In the genomic region with DNA sequence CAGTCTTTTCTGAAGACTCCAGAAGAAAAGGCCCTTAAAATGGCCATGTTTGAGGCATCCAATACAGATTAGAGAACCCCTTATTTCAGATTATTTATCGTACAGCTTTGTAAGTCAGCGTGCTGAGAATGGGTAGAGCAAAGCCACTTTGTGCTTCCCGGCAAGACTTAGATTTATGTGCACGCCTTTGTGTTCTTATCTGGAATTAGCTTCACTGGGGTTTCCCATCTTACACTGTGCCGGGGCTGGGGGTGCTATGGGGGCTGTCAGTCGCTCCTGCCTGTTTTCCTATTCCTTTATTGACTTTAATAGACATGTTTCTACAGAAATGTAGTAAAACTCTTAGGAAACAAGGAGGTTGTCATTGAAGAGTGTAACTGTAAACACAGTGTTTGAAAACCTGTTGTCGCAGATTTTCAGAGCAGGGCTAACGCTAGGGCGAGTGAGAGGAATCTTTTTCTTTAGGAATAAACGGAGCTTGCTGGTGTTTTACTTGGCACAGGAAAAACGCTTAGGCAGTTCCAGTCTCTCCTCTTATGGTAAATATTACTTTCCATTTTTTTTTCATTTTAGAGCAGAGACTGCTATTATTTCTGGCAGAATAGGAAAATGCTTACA, we compare ENCODE assay signal across 9 mouse cellular contexts. TPM values are rescaled to one million over a fixed set of nuclear protein-coding genes. Genes with fewer than 3 reads are reported as not detected.
DNase-seq lines count a peak whose midpoint lies in the region; ATAC-seq and TF ChIP-seq lines count a peak whose summit lies in the region.
"Had no signal": no experiment of that assay in that cellular context is flagged by ENCODE, and none has a peak within 500 bp of the region (broad histone marks: within the 10 kb centered on the region; RNA-seq: fewer than 3 reads in every experiment).

No protein-coding gene starts in this region.

- H3K79me2 ChIP-seq in myocyte (ENCODE audit: control insufficient read depth, insufficient read depth) = peaks cover 59% of the 10 kb centered on the region

- H3K9me3 ChIP-seq in kidney, embryonic 16.5 days (ENCODE audit: low read length) = no peaks in the 10 kb centered on the region
- H3K9me3 ChIP-seq in embryonic facial prominence, embryonic 15.5 days (replicated peaks) = no peaks in the 10 kb centered on the region
- H3K9me3 ChIP-seq in hindbrain, embryonic 16.5 days (ENCODE audit: control insufficient read depth, low read length) = no peaks in the 10 kb centered on the region

- 0 out of 2 replicates have a peak, but pooled peaks cover 3% of the 10 kb centered on the region for H3K27me3 ChIP-seq in kidney, embryonic 16.5 days (ENCODE audit: insufficient read depth, low read length)
- 0 out of 2 replicates have a peak, but pooled peaks cover 10% of the 10 kb centered on the region for H3K27me3 ChIP-seq in embryonic facial prominence, embryonic 15.5 days
- no peaks in the 10 kb centered on the region for H3K27me3 ChIP-seq in hindbrain, embryonic 16.5 days (replicated peaks; ENCODE audit: control insufficient read depth, insufficient read depth, low read length)
- no peaks in the 10 kb centered on the region for H3K27me3 ChIP-seq in myocyte (ENCODE audit: control insufficient read depth, insufficient read depth, insufficient read length)
- H3K27me3 ChIP-seq: Patski had no signal

- 0 out of 2 replicates have a peak, but pooled peaks cover 3% of the 10 kb centered on the region for H3K36me3 ChIP-seq in kidney, embryonic 16.5 days (ENCODE audit: insufficient read depth, low read length)
- H3K36me3 ChIP-seq in embryonic facial prominence, embryonic 15.5 days = no peaks in the 10 kb centered on the region
- H3K36me3 ChIP-seq in hindbrain, embryonic 16.5 days (ENCODE audit: control insufficient read depth, insufficient read depth, low read length) = no peaks in the 10 kb centered on the region
- H3K36me3 ChIP-seq in myocyte (ENCODE audit: control insufficient read depth, insufficient read depth) = peaks cover 5% of the 10 kb centered on the region

- peak overlapping the region; percentile 80 for H3K4me3 ChIP-seq in kidney, embryonic 16.5 days (ENCODE audit: low read length)
- peak overlapping the region; percentile 20 for H3K4me3 ChIP-seq in embryonic facial prominence, embryonic 15.5 days (replicated peaks)
- peak overlapping the region; percentile 31 for H3K4me3 ChIP-seq in hindbrain, embryonic 16.5 days (ENCODE audit: low read length)
- no peak overlapping the region for H3K4me3 ChIP-seq in myocyte

- H3K4me1 ChIP-seq in kidney, embryonic 16.5 days (ENCODE audit: insufficient read depth, low read length) = peaks cover 11% of the 10 kb centered on the region; the same call in 1 of the 2 replicates
- peaks cover 26% of the 10 kb centered on the region for H3K4me1 ChIP-seq in embryonic facial prominence, embryonic 15.5 days
- H3K4me1 ChIP-seq in hindbrain, embryonic 16.5 days (ENCODE audit: control insufficient read depth, insufficient read depth, low read depth, low read length) = peaks cover 13% of the 10 kb centered on the region

- peak overlapping the region; percentile 36; the same call in 1 of the 2 replicates for H3K9ac ChIP-seq in kidney, embryonic 16.5 days (replicated peaks; ENCODE audit: low read length)
- H3K9ac ChIP-seq in embryonic facial prominence, embryonic 15.5 days = no peak overlapping the region
- H3K9ac ChIP-seq in hindbrain, embryonic 16.5 days (ENCODE audit: low read depth, low read length) = no peak overlapping the region

- no peak overlapping the region for H3ac ChIP-seq in myocyte (ENCODE audit: control insufficient read depth, insufficient read length)

- 49% methylated on average over 11 of the region's 11 CpGs for WGBS in kidney, embryonic 16.5 days
- 52% methylated on average over 11 of the region's 11 CpGs for WGBS in embryonic facial prominence, embryonic 15.5 days
- WGBS in hindbrain, embryonic 16.5 days = 47% methylated on average over 11 of the region's 11 CpGs

- no peak for TF ChIP-seq POLR2A in myocyte (IDR thresholded peaks at IDR 0.05; ENCODE audit: insufficient read length, low read depth)

- peak overlapping the region; percentile 89 for H3K4me2 ChIP-seq in kidney, embryonic 16.5 days (replicated peaks; ENCODE audit: low read depth, low read length)
- H3K4me2 ChIP-seq in embryonic facial prominence, embryonic 15.5 days (replicated peaks) = peak overlapping the region; percentile 91
- peak overlapping the region; percentile 95 for H3K4me2 ChIP-seq in hindbrain, embryonic 16.5 days (ENCODE audit: low read length)
- peak overlapping the region; percentile 28 for H3K4me2 ChIP-seq in myocyte (ENCODE audit: low read depth)

- ATAC-seq in kidney, embryonic 16.5 days (ENCODE audit: low FRiP score, low TSS enrichment) = no peak
- no peak for ATAC-seq in embryonic facial prominence, embryonic 15.5 days (ENCODE audit: insufficient number of reproducible peaks, low FRiP score, low TSS enrichment, low read depth)
- ATAC-seq in hindbrain, embryonic 16.5 days = no peak
- ATAC-seq: Patski had no signal

- peak overlapping the region; percentile 79 for H3K27ac ChIP-seq in kidney, embryonic 16.5 days (ENCODE audit: low read length)
- H3K27ac ChIP-seq in embryonic facial prominence, embryonic 15.5 days (replicated peaks) = peak overlapping the region; percentile 8; the same call in 1 of the 2 replicates
- H3K27ac ChIP-seq in hindbrain, embryonic 16.5 days (ENCODE audit: low read depth, low read length) = no peak overlapping the region

- DNase-seq in kidney, adult 11 months = no peak
- no peak for DNase-seq in adrenal gland, postnatal 25 days
- DNase-seq in spleen, postnatal 14 days (ENCODE audit: low spot score in 2 of 2) = no peak
- DNase-seq: right cerebral cortex, postnatal 25 days had no signal

TF ChIP-seq in myocyte, 11 proteins besides CTCF, POLR2A, EP300 and RAD21:
- TF ChIP-seq CEBPB (IDR thresholded peaks at IDR 0.05; ENCODE audit: insufficient read depth, poor library complexity, severe bottlenecking) (no peak), E2F4 (IDR thresholded peaks at IDR 0.05; ENCODE audit: insufficient read depth) (no peak), TCF3 (IDR thresholded peaks at IDR 0.05; ENCODE audit: insufficient read length, low read depth) (no peak), POLR2AphosphoS2 (IDR thresholded peaks at IDR 0.05; ENCODE audit: insufficient read length, low read depth) (no peak), SRF (IDR thresholded peaks at IDR 0.05; ENCODE audit: control insufficient read depth, insufficient read length, low read depth) (no peak), MAX (IDR thresholded peaks at IDR 0.05; ENCODE audit: low read depth) (no peak), TCF12 (IDR thresholded peaks at IDR 0.05; ENCODE audit: insufficient read depth, poor library complexity, severe bottlenecking) (no peak), MYOD1 (IDR thresholded peaks at IDR 0.05; ENCODE audit: control insufficient read depth in 1 of 3, insufficient read length in 2 of 3, low read depth in 2 of 3) (no peak), MYOG (IDR thresholded peaks at IDR 0.05; ENCODE audit: control insufficient read depth in 1 of 3, insufficient read depth in 1 of 3, insufficient read length in 2 of 3, low read depth in 2 of 3) (no peak), USF1 (IDR thresholded peaks at IDR 0.05; ENCODE audit: low read depth) (no peak), REST (IDR thresholded peaks at IDR 0.05; ENCODE audit: insufficient read depth, insufficient read length) (no peak)

RNA-seq across cellular contexts. Expression of gene Lhfp, which starts 3.5 kb away (rescaled TPM):
- polyA plus RNA-seq in kidney, embryonic 16.5 days (2015; fragmentation: Nextera tagmentation; extraction: Ambion mirVana) = 130 and 139 TPM in 2 replicates
- polyA plus RNA-seq in embryonic facial prominence, embryonic 15.5 days (2015; fragmentation: Nextera tagmentation; extraction: Ambion mirVana) = 72.3 and 77.4 TPM in 2 replicates
- polyA plus RNA-seq in hindbrain, embryonic 16.5 days (2015; fragmentation: Nextera tagmentation; extraction: Ambion mirVana) = 64.1 and 70.1 TPM in 2 replicates
- 17.8 TPM for polyA plus RNA-seq in myocyte (2012; fragmentation: generic; extraction: Trizol)
- total RNA-seq in adrenal gland, postnatal 25 days (2021) = 19.1 and 20.4 TPM in 2 replicates

RNA-seq across cellular contexts. Expression of gene Cog6, which starts 27.8 kb away (rescaled TPM):
- 52.4 and 53.3 TPM in 2 replicates for polyA plus RNA-seq in kidney, embryonic 16.5 days (2015; fragmentation: Nextera tagmentation; extraction: Ambion mirVana)
- 43.8 and 44.5 TPM in 2 replicates for polyA plus RNA-seq in embryonic facial prominence, embryonic 15.5 days (2015; fragmentation: Nextera tagmentation; extraction: Ambion mirVana)
- polyA plus RNA-seq in hindbrain, embryonic 16.5 days (2015; fragmentation: Nextera tagmentation; extraction: Ambion mirVana) = 45.8 and 50.6 TPM in 2 replicates
- 17.4 TPM for polyA plus RNA-seq in myocyte (2012; fragmentation: generic; extraction: Trizol)
- total RNA-seq in adrenal gland, postnatal 25 days (2021) = 33.5 and 39.0 TPM in 2 replicates

Comparison
In these comparisons a context has a peak if more than half of its experiments do, and no peak if none do; other contexts are left out.
1. H3K4me2 ChIP-seq: peak in every context shown above with its lines; median percentile 95 in hindbrain, embryonic 16.5 days; 91 in embryonic facial prominence, embryonic 15.5 days; 89 in kidney, embryonic 16.5 days; 28 in myocyte.